Mouse (Mus musculus) forebrain, embryonic 12.5 days (tissue): Measurements from ENCODE around the gene Cwc22. TPM values are rescaled to one million over a fixed set of nuclear protein-coding genes. Genes with fewer than 3 reads are reported as not detected.
"Not testable (repeated sequence)": the region's sequence is repeated elsewhere in the genome, so short reads cannot be mapped to it uniquely, and the experiment has no call there.

Experiments
- ATAC-seq: fragments of 200-750 bp; cut with Nextera tagmentation; 2 replicates; pipeline ENCODE4 v1.8.0; 2017; ENCODE audit warnings: moderate TSS enrichment; ENCODE audit not compliant: low FRiP score
- H3K27ac ChIP-seq: fragments of 300-500 bp; sonication (generic); 2 replicates; pipeline ENCODE4 v1.5.1; 2016; ENCODE audit warnings: mild to moderate bottlenecking
- H3K27me3 ChIP-seq: fragments of 300-500 bp; sonication (generic); 2 replicates; pipeline ENCODE4 v1.6.1; 2016; ENCODE audit warnings: mild to moderate bottlenecking
- H3K36me3 ChIP-seq: fragments of 300-500 bp; sonication (generic); replicated peaks from 2 replicates; pipeline ENCODE4 v1.6.1; 2016; ENCODE audit warnings: mild to moderate bottlenecking
- H3K4me1 ChIP-seq: fragments of 300-500 bp; sonication (generic); 2 replicates; pipeline ENCODE4 v1.6.1; 2016
- H3K4me2 ChIP-seq: fragments of 300-500 bp; sonication (generic); 2 replicates; pipeline ENCODE4 v1.6.1; 2016; ENCODE audit warnings: mild to moderate bottlenecking, moderate library complexity
- H3K4me3 ChIP-seq: fragments of 300-500 bp; sonication (generic); replicated peaks from 2 replicates; pipeline ENCODE4 v1.5.1; 2016; ENCODE audit warnings: mild to moderate bottlenecking
- H3K9ac ChIP-seq: fragments of 300-500 bp; sonication (generic); 2 replicates; pipeline ENCODE4 v1.6.1; 2016; ENCODE audit warnings: mild to moderate bottlenecking
- H3K9me3 ChIP-seq: fragments of 300-500 bp; sonication (generic); 2 replicates; pipeline ENCODE4 v1.6.1; 2016
- WGBS: fragments of 180-500 bp; shearing (Covaris S2); methylation state at CpG from one replicate; pipeline ENCODE4 v1.1.7; 2016; 5-methylcytosine and 5-hydroxymethylcytosine counted together
- polyA plus RNA-seq: library from polyadenylated mRNA; unstranded; fragments of >200 nt; fragmentation: Nextera tagmentation; extraction: Ambion mirVana; gene quantifications from 2 replicates; pipeline ENCODE4 v1.2.1, GENCODE M21; 2016

Cwc22 gene
- polyA plus RNA-seq, 1 experiment from 2014 or later, result 37.3 TPM

GRCm38 (mm10) chr2:77900741-77901140 is 45.4 kb downstream of the Cwc22 start:
- H3K4me2 ChIP-seq, result no peak overlapping the region
- no peaks in the 10 kb centered on the region for H3K27me3 ChIP-seq
- H3K4me3 ChIP-seq, result no peak overlapping the region
- ATAC-seq, result no peak
- H3K9me3 ChIP-seq, result no peaks in the 10 kb centered on the region
- no peak overlapping the region for H3K9ac ChIP-seq
- no peaks in the 10 kb centered on the region for H3K4me1 ChIP-seq
- no peak overlapping the region for H3K27ac ChIP-seq
- 94% methylated on average over 5 of the region's 5 CpGs for WGBS
- peaks cover 76% of the 10 kb centered on the region for H3K36me3 ChIP-seq

GRCm38 (mm10) chr2:77900111-77900510 is 46.1 kb downstream of the Cwc22 start:
- peaks cover 72% of the 10 kb centered on the region for H3K36me3 ChIP-seq
- H3K27me3 ChIP-seq, result no peaks in the 10 kb centered on the region
- 74% methylated on average over 2 of the region's 2 CpGs for WGBS

GRCm38 (mm10) chr2:77898436-77898835 is 47.7 kb downstream of the Cwc22 start:
- Histone ChIP-seq H3K9ac (no peak overlapping the region), H3K9me3 (no peaks in the 10 kb centered on the region), H3K4me2 (no peak overlapping the region), H3K27me3 (no peaks in the 10 kb centered on the region), H3K4me1 (no peaks in the 10 kb centered on the region), H3K36me3 (peaks cover 66% of the 10 kb centered on the region), H3K4me3 (no peak overlapping the region), H3K27ac (no peak overlapping the region)
- WGBS, result 97% methylated on average over 2 of the region's 2 CpGs
- ATAC-seq, result no peak

More at GRCm38 (mm10) chr2:77900111-77900510, 46.1 kb downstream of the Cwc22 start:
- Histone ChIP-seq H3K9ac (no peak overlapping the region), H3K9me3 (no peaks in the 10 kb centered on the region), H3K4me2 (no peak overlapping the region), H3K4me1 (no peaks in the 10 kb centered on the region), H3K4me3 (no peak overlapping the region), H3K27ac (no peak overlapping the region)
- ATAC-seq, result no peak

DNA sequence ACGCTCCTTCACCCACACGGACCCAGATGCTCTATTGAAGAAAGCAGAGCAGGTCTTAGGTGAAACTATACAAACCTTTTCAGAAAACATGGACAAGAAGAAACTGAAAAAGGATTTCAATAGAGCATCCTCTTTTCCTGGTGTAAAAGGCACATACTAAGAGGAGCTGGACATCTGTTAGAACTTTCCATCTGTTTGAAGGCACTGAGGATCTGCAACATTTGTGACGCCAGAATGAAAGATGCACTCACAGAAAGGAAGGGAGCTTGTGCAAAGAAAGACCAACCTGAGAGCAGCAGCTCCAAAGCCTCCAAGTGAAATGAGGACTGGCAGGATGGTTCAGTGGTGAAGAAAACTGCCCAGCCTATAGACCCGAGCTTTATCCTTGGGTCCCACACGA is 48.2 kb downstream of the Cwc22 start:
- 89% methylated on average over 5 of the region's 5 CpGs for WGBS
- Histone ChIP-seq H3K27ac (no peak overlapping the region), H3K27me3 (no peaks in the 10 kb centered on the region), H3K36me3 (peaks cover 64% of the 10 kb centered on the region), H3K9me3 (no peaks in the 10 kb centered on the region), H3K9ac (no peak overlapping the region), H3K4me3 (no peak overlapping the region), H3K4me1 (no peaks in the 10 kb centered on the region), H3K4me2 (no peak overlapping the region)
- ATAC-seq, result no peak

GRCm38 (mm10) chr2:77897558-77897899 is 48.6 kb downstream of the Cwc22 start:
- Histone ChIP-seq H3K4me3 (no peak overlapping the region), H3K9me3 (no peaks in the 10 kb centered on the region), H3K27ac (no peak overlapping the region), H3K36me3 (peaks cover 68% of the 10 kb centered on the region), H3K4me2 (no peak overlapping the region), H3K4me1 (no peaks in the 10 kb centered on the region), H3K27me3 (no peaks in the 10 kb centered on the region), H3K9ac (no peak overlapping the region)
- WGBS, result 86% methylated on average over 3 of the region's 3 CpGs
- ATAC-seq, result no peak

DNA sequence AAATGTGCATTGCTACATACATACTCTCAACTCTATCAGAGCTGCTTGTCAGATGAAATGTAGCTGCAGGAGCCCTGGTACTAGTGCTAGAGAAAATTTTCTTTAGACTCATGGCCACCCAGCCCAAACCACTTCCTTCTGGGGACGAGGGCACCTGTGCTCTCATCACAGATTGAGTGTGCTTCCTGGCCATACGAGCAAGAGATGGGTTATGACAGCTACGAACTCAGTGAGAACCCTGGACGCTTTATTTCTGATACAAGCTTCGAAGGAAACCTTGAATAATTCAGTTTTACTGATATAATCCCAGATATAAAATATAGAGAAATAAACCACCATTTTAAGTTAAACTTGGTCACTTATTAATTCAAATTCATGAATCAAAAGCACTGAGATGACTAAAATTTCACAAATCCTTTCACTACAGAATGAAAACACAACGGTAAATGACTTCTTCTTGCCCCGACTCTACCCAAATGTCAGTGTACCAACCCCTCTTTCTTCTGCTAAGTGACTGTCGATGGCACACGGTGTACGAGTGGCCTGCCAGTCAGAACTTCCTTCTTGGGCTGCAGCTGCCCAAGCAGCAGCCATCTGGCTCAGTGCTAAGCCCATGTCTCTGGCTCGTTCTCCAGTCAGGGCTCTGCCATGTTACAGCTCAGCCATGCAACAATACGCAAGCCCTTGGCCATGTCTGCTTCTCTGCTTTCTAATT is 49.2 kb downstream of the Cwc22 start:
- Histone ChIP-seq H3K4me2 (no peak overlapping the region), H3K4me1 (no peaks in the 10 kb centered on the region), H3K36me3 (peaks cover 66% of the 10 kb centered on the region), H3K9me3 (no peaks in the 10 kb centered on the region), H3K4me3 (no peak overlapping the region), H3K27ac (no peak overlapping the region), H3K9ac (no peak overlapping the region), H3K27me3 (no peaks in the 10 kb centered on the region)
- 94% methylated on average over 12 of the region's 12 CpGs for WGBS
- ATAC-seq, result no peak

DNA sequence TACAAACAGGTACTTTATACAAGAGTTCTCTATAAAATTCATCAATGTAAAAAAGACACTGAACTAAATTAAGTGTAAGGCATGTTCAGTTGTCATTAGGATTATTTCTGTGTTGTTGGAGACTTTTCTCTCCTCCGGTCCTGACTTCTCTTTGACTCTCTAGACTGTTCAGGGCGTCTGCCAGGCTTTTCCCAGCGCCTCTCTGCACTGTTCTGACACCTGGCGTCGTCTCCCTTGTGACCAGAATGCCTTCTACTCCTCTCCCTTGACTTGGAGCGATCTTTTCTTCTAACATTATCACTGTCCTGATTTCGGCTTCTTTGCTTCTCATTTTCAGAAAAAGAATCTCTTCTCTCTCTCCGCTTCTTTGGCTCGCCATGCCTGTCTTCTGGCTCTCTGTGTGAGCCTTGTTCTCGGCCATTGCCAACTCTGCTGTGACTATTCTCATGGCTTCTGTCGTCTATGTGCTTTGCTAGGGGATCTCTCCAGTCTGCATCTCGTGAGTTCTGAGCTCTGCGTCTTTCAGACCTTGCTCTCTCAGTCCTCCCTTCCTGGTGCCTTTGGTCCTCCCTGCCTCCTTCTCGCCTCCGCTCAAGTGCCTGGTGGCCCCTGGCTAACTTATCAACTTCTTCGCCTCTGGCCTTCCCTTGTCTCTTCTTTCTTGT is 50.1 kb downstream of the Cwc22 start:
- not testable (repeated sequence) for H3K9ac ChIP-seq, ATAC-seq, H3K27me3 ChIP-seq, H3K4me3 ChIP-seq, H3K27ac ChIP-seq, H3K4me2 ChIP-seq, H3K9me3 ChIP-seq, H3K4me1 ChIP-seq
- whole genome bisulfite sequencing, result 92% methylated on average over 16 of the region's 16 CpGs
- peaks cover 59% of the 10 kb centered on the region for H3K36me3 ChIP-seq

GRCm38 (mm10) chr2:77894896-77895295 is 51.3 kb downstream of the Cwc22 start:
- Histone ChIP-seq H3K9me3 (no peaks in the 10 kb centered on the region), H3K27ac (no peak overlapping the region), H3K4me2 (no peak overlapping the region), H3K4me1 (no peaks in the 10 kb centered on the region), H3K9ac (no peak overlapping the region), H3K36me3 (peaks cover 55% of the 10 kb centered on the region), H3K27me3 (no peaks in the 10 kb centered on the region), H3K4me3 (no peak overlapping the region)
- WGBS, result 94% methylated on average over 8 of the region's 8 CpGs
- no peak for ATAC-seq

- Histone ChIP-seq H3K27me3 (no peaks in the 10 kb centered on the region), H3K9me3 (no peaks in the 10 kb centered on the region), H3K4me1 (no peaks in the 10 kb centered on the region), H3K4me2 (no peak overlapping the region), H3K36me3 (peaks cover 41% of the 10 kb centered on the region), H3K9ac (no peak overlapping the region), H3K4me3 (no peak overlapping the region), H3K27ac (no peak overlapping the region)
- 95% methylated on average over 8 of the region's 8 CpGs for WGBS
- ATAC-seq, result no peak
Measured at GRCm38 (mm10) chr2:77893505-77893904, 52.7 kb downstream of the Cwc22 start.

GRCm38 (mm10) chr2:77892573-77892972 is 53.6 kb downstream of the Cwc22 start:
- WGBS, result 95% methylated on average over 4 of the region's 4 CpGs
- Histone ChIP-seq H3K36me3 (peaks cover 32% of the 10 kb centered on the region), H3K4me2 (no peak overlapping the region), H3K4me3 (no peak overlapping the region), H3K27ac (no peak overlapping the region), H3K27me3 (no peaks in the 10 kb centered on the region), H3K9me3 (no peaks in the 10 kb centered on the region), H3K4me1 (no peaks in the 10 kb centered on the region), H3K9ac (no peak overlapping the region)
- no peak for ATAC-seq

DNA sequence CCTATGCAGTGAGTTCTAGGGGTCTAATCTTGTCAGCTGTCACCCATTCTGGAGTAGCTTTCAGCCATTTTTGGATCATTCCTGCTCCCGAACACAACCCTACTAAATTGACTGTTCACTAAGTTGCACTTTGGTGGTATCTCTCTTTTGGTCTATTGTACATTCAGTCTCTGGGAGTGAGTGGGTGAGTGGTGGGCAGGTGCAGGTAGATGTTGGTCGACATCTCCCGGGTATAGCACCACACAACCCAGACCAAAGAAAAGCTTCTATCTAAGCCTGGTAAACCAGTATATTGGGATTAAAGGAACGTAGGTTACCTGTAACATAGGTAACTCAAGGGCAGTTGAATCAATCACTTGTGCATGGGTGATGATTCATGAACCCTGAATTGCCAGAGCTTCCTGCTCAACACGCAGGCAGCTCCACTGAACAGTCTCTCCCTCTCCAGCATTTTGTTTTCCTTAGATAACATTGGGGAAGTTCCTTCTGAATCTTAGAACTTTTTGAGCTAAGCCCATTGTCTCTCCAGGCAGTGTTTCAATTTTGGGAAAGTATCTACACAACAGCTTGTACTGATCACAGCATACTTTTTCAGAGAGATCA is 55.2 kb downstream of the Cwc22 start:
- Histone ChIP-seq H3K9ac (no peak overlapping the region), H3K4me3 (no peak overlapping the region), H3K36me3 (peaks cover 24% of the 10 kb centered on the region), H3K4me1 (no peaks in the 10 kb centered on the region), H3K27ac (no peak overlapping the region), H3K4me2 (no peak overlapping the region), H3K27me3 (no peaks in the 10 kb centered on the region), H3K9me3 (no peaks in the 10 kb centered on the region)
- ATAC-seq, result no peak
- WGBS, result 97% methylated on average over 5 of the region's 5 CpGs

GRCm38 (mm10) chr2:77889949-77890348 is 56.2 kb downstream of the Cwc22 start:
- no peaks in the 10 kb centered on the region for H3K4me1 ChIP-seq
- no peaks in the 10 kb centered on the region for H3K9me3 ChIP-seq
- H3K4me2 ChIP-seq, result no peak overlapping the region
- H3K36me3 ChIP-seq, result peaks cover 20% of the 10 kb centered on the region
- no peak for ATAC-seq
- no peak overlapping the region for H3K9ac ChIP-seq
- 93% methylated on average over 6 of the region's 6 CpGs for WGBS
- no peak overlapping the region for H3K27ac ChIP-seq
- H3K27me3 ChIP-seq, result no peaks in the 10 kb centered on the region
- no peak overlapping the region for H3K4me3 ChIP-seq

DNA sequence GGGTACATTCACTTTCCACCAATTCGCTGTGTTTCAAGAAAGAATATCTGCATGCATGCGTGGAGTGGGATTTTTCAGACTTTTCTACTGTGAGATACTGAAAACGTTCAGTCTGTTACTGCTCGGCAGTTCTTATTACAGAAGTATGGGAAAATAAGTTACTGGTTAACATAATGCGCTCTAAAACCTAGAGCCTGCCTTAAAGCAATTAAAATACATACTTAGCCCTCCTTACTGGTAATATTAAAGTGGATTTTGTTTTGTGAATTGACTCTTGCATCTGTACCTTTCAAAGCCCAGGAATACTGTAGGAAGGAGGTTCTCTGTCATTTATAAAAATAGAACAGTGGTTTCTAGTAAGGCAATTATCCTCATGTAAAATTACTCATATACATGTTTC is 56.8 kb downstream of the Cwc22 start:
- Histone ChIP-seq H3K4me3 (no peak overlapping the region), H3K9ac (no peak overlapping the region), H3K27ac (no peak overlapping the region), H3K9me3 (no peaks in the 10 kb centered on the region), H3K36me3 (peaks cover 14% of the 10 kb centered on the region), H3K4me2 (no peak overlapping the region), H3K4me1 (no peaks in the 10 kb centered on the region), H3K27me3 (no peaks in the 10 kb centered on the region)
- ATAC-seq, result no peak
- 92% methylated on average over 5 of the region's 5 CpGs for WGBS
